Mouse (Mus musculus) ES-CJ7 (cell line): ENCODE measurements at regions not wholly inside any gene's neighbourhood (a gene's known extent, or its start where the extent isn't known, plus 50 kb on each side); places are given as distances from the start of the nearest gene placed in this dataset.

Experiments
- DNase-seq: peaks from one replicate; pipeline ENCODE4 v3.0.0; 2011; ENCODE audit warnings: low read depth, low spot score

GRCm38 (mm10) chr14:110007159-110007558, 747.8 kb downstream of the Slitrk6 start:
- DNase-seq = no peak

GRCm38 (mm10) chr14:109985026-109985425, 769.9 kb downstream of the Slitrk6 start:
- no peak for DNase-seq

DNA sequence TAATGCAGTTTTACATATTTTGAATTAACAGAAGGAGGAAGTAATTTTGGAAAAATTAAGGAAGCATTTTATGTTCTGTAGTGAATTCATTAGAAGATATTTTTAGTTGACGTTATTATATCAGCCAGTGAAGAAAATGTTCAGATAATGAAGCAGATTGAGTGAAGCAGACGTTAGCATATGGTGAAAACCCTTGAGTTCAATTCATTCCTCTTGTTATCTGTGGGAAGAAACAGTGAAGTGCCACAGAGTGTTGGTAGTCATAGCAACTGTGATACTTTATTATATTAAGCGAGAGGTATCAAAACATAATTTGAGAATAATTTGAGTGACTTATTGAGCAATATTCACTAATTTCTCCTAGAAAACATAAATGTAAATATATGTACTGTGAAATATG, 796.9 kb downstream of the Slitrk6 start:
- DNase-seq = no peak

DNA sequence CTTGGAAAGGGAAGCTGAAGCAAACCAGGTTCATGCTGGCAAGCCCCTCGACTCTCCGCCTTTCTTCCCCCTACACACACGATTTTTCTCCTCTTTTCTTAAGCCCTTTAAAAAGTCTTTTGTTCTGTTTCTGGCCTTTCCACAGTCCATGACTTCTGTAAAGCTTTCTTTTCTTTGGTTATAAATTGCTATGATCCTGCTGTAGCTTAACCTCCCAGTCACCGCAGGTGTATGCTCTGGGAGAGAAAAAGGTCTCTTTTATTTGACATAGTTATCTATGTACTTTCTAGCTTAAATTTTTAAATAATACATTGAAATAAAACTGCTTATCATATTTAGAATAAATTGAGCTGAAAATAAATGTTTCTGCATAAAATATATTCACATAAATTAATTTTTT, 813.0 kb downstream of the Slitrk6 start:
- DNase-seq = no peak

DNA sequence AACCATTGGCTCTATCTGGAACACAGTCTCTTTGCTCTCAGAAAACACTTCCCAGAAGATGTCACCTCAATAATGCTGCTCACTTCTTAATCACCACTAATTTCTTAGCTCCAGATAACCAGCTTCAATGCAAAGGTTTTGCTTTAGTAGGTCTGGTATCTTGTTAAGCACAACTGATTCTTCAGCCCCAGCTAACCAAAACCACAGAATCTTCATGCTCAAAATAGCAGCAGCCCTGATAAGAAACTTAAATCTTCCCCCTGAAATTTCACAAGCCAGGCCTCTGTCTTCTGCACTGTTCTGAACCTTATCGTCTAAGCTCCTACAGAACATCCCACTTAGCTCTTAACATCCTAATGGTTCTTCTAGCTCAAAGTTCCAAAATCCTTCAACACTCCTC, 813.8 kb downstream of the Slitrk6 start:
- no peak for DNase-seq

GRCm38 (mm10) chr14:109937432-109937831, 817.5 kb downstream of the Slitrk6 start:
- no peak for DNase-seq

GRCm38 (mm10) chr14:109928977-109929376, 826.0 kb downstream of the Slitrk6 start:
- DNase-seq = no peak

DNA sequence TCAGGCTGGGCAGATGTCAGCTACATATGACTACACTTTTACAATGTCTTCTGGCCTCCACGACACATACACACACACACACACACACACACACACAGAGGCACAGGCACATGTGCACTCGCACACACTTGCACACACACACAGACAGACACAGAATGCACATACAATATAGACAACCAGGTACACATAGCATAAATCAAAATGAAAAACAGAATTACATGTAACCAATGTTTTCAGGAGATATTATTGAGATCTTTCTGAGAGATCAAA, 863.1 kb downstream of the Slitrk6 start:
- DNase-seq = no peak

DNA sequence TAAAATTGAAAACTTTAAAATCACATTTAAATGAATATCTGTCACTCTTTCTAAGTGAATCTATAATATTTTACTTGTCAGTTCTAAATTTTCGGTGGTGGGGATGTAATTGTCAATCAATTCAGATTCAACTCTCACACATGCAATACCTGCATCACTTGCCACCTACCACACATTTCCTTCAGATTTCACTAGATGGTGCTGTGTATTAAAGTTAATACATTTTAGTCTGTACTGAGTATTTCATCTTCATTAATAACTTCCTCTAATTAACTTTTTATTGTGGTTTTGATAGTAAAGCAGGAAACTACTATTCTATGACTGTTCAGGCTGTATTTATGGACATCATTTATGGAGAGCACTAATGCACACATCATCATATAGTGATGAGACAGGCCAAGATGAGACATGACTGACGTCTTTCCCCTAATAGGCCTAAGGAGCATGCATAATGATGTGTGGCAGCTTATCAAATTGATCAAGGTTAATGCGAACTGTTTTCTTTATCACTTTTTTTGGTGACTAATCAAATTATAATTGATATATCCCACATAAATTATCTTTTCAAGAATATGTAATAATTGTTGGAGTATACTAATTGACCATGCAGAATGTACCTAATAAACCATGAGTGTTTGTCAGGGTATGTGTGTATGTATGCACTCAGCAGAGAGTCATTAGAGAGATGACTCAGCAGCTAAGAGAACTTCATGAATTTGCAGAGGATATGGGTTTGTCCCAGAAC, 863.6 kb downstream of the Slitrk6 start:
- no peak for DNase-seq

- DNase-seq = no peak
These were observed 877.8 kb downstream of the Slitrk6 start for GRCm38 (mm10) chr14:109876950-109877663.

DNA sequence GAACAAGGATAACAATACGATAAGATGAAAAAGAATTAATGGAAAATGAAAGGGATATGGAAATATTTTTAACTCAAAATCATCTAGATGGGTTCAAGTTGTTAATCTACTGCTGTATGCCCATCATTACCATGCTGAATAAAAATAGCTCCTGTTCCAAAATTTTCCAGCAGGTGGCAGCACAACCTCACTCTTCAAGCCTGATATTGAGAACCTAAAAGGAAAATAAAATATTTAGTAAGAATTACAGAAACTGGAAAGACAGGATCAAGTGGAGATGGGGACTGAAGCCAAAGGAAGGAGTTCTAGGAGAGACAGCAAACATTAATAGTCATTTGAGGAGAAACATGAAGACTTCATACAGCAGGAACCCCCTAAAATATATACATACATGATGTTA, 880.7 kb downstream of the Slitrk6 start:
- DNase-seq = no peak

DNA sequence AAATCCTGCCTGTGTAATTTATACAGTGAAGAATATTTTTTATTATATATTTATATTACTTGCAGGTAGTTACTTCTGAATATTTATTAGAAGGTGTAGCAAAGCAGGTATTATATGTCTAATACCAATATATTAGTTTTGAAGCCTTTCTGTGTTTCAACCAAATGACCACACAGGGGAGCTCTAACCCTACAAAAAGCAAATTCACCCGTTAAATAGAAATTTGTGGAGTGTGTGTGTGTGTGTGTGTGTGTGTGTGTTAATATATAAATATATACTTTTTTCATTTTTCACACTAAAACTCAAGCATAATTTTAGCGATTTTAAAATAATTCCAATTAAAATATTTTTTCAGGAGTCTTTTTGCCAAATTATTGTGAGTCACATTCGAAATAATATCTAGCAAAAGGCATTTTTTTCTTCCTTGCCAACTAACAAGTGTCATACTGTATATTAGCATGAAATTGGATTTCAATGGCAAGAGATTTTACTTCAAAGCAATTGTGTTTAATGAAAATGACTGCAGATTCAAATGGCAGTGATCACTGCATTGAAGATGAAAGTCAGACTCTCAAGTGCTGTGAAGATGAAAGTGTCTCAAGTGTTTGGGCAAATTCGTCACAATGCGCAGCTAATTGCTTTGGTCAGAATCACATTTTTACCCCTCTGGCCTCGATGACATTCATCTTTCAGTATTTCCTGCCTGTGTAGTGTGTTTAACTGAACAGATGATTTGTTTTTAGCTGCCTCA, 914.4 kb downstream of the Slitrk6 start:
- DNase-seq = no peak

- DNase-seq = no peak
These were observed 888.7 kb upstream of the Slitrk1 start for GRCm38 (mm10) chr14:109802522-109803126.

DNA sequence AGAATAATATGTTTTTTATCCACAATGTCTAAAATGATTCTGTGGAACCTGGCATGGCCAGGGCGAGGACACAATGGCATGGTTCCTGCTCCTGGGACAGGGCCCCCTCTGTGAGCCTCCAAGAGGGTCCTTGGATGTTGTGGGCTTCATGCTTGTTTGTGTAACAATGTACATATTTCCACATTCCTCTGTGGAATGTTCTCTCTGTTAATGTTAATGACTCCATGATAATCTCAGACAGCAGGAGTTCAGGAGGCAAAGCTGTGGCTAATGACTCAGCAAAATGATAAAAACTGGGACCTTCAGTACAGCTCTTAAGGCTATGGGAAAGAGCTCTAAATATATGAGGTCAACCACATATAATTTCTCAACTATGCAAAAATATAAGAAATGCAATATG, 858.3 kb upstream of the Slitrk1 start:
- peak; percentile 71 for DNase-seq

DNA sequence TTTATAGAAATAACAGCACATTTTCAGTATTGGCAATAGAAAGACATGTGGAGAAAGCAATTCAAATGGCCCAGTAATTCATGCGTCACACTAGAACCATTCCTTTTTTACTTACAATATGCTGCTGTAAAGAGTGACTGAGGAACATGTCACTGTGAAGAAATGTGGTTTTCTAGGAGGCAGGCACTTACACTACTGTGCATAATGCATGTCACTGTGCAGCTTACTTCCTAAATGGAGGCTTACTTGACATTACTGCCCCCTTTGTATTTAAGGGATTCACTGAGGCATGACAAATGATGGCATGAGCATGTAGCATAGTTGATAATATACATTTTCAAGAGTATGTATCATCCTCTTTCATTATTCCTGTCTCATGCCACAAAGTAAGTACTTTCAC, 846.9 kb upstream of the Slitrk1 start:
- no peak for DNase-seq
